Comparison of ENCODE assay signal across 12 mouse cellular contexts in genomic region chr16:30521147-30521546, GRCm38 (mm10). TPM values are rescaled to one million over a fixed set of nuclear protein-coding genes. Genes with fewer than 3 reads are reported as not detected.
DNase-seq lines count a peak whose midpoint lies in the region; ATAC-seq and TF ChIP-seq lines count a peak whose summit lies in the region.
"Had no signal": no experiment of that assay in that cellular context is flagged by ENCODE, and none has a peak within 500 bp of the region (broad histone marks: within the 10 kb centered on the region; RNA-seq: fewer than 3 reads in every experiment).

No protein-coding gene starts in this region.

- TF ChIP-seq POLR2A in heart, adult 2 months (IDR thresholded peaks at IDR 0.05; ENCODE audit: insufficient read depth, low read depth, low read length), result no peak
- no peak for TF ChIP-seq POLR2A in cortical plate, adult 2 months (IDR thresholded peaks at IDR 0.05; ENCODE audit: extremely low read depth, insufficient read depth, low read length)

- 64% methylated on average over 3 of the region's 3 CpGs for WGBS in heart, adult 2 months
- WGBS in lung, postnatal 0 days, result 68% methylated on average over 3 of the region's 3 CpGs

- no peaks in the 10 kb centered on the region for H3K27me3 ChIP-seq in heart, adult 2 months (ENCODE audit: control insufficient read depth, insufficient read depth, low read length)
- H3K27me3 ChIP-seq in lung, postnatal 0 days (replicated peaks; ENCODE audit: insufficient read depth, low read length), result no peaks in the 10 kb centered on the region
- H3K27me3 ChIP-seq in E14TG2a.4 (ENCODE audit: insufficient read depth, low read length), result no peaks in the 10 kb centered on the region

- H3K9me3 ChIP-seq in lung, postnatal 0 days (ENCODE audit: low read length), result no peaks in the 10 kb centered on the region
- no peaks in the 10 kb centered on the region for H3K9me3 ChIP-seq in E14TG2a.4 (ENCODE audit: low read length)
- H3K9me3 ChIP-seq: limb, embryonic 12.5 days had no signal

- no peak overlapping the region for H3K27ac ChIP-seq in heart, adult 2 months
- H3K27ac ChIP-seq in lung, postnatal 0 days (ENCODE audit: low read length), result no peak overlapping the region
- no peak overlapping the region for H3K27ac ChIP-seq in cortical plate, adult 2 months (ENCODE audit: insufficient read depth, low read length)
- H3K27ac ChIP-seq: limb, embryonic 12.5 days; macrophage had no signal

- no peak overlapping the region for H3K9ac ChIP-seq in heart, adult 2 months (ENCODE audit: low read depth, low read length)
- no peak overlapping the region for H3K9ac ChIP-seq in lung, postnatal 0 days (replicated peaks; ENCODE audit: low read depth)
- H3K9ac ChIP-seq: limb, embryonic 12.5 days had no signal

- no peak for ATAC-seq in lung, postnatal 0 days

- peaks cover 6% of the 10 kb centered on the region for H3K4me1 ChIP-seq in heart, adult 2 months (ENCODE audit: control insufficient read depth, insufficient read depth, low read length)
- H3K4me1 ChIP-seq in lung, postnatal 0 days (ENCODE audit: insufficient read depth, low read depth, low read length), result peaks cover 7% of the 10 kb centered on the region; the same call in 1 of the 2 replicates
- H3K4me1 ChIP-seq in E14TG2a.4 (replicated peaks; ENCODE audit: low read depth, low read length), result peaks cover 35% of the 10 kb centered on the region
- no peaks in the 10 kb centered on the region for H3K4me1 ChIP-seq in cortical plate, adult 2 months (ENCODE audit: control insufficient read depth, insufficient read depth, low read length)
- H3K4me1 ChIP-seq: limb, embryonic 12.5 days had no signal

- H3K4me3 ChIP-seq in heart, adult 2 months, result no peak overlapping the region
- H3K4me3 ChIP-seq in lung, postnatal 0 days (ENCODE audit: low read depth, low read length), result no peak overlapping the region
- no peak overlapping the region for H3K4me3 ChIP-seq in E14TG2a.4 (replicated peaks; ENCODE audit: low read length)
- H3K4me3 ChIP-seq in cortical plate, adult 2 months (ENCODE audit: insufficient read depth, low read length), result no peak overlapping the region
- H3K4me3 ChIP-seq: limb, embryonic 12.5 days had no signal

- intact Hi-C loops in heart, adult 2 months (cut with DNase I), result no loop called here
- intact Hi-C loops in heart, postnatal 36 days (cut with DNase I), result no loop called here

- TF ChIP-seq EP300 in heart, adult 2 months (IDR thresholded peaks at IDR 0.05; ENCODE audit: insufficient read depth, low read depth, low read length), result no peak
- TF ChIP-seq EP300 in lung, postnatal 0 days (IDR thresholded peaks at IDR 0.05), result no peak

- no peaks in the 10 kb centered on the region for H3K79me2 ChIP-seq in heart, adult 2 months (replicated peaks; ENCODE audit: control insufficient read depth, insufficient read depth, low read length)

- no peak overlapping the region for H3K4me2 ChIP-seq in lung, postnatal 0 days (replicated peaks; ENCODE audit: low read depth, low read length)

- no peaks in the 10 kb centered on the region for H3K36me3 ChIP-seq in heart, adult 2 months (ENCODE audit: control insufficient read depth, insufficient read depth, low read length)
- no peaks in the 10 kb centered on the region for H3K36me3 ChIP-seq in lung, postnatal 0 days (ENCODE audit: insufficient read depth, low read length)
- H3K36me3 ChIP-seq in E14TG2a.4 (ENCODE audit: insufficient read depth, low read length), result no peaks in the 10 kb centered on the region

- peak; percentile 17; the same call in 1 of the 2 replicates for TF ChIP-seq CTCF in heart, adult 2 months (IDR thresholded peaks at IDR 0.05)
- TF ChIP-seq CTCF in lung, postnatal 0 days (IDR thresholded peaks at IDR 0.05), result peak; percentile 51
- peak; percentile 50 for TF ChIP-seq CTCF in E14TG2a.4 (conservative IDR thresholded peaks at IDR 0.05; ENCODE audit: low read length)
- TF ChIP-seq CTCF in cortical plate, adult 2 months (IDR thresholded peaks at IDR 0.05; ENCODE audit: extremely low read depth, insufficient read depth, low read length), result 0 out of 2 replicates have a peak, but pooled peaks have one; percentile 9

- DNase-seq in heart, adult 2 months, result no peak
- DNase-seq in heart, postnatal 36 days, result no peak
- DNase-seq in lung, postnatal 0 days (ENCODE audit: low spot score), result no peak
- no peak for DNase-seq in lung, postnatal 14 days
- DNase-seq in gastrocnemius, postnatal 10 days, result no peak
- no peak for DNase-seq in gastrocnemius, postnatal 4 days (ENCODE audit: low spot score in 2 of 2)
- DNase-seq: adrenal gland, adult 8-10 months had no signal

RNA-seq across cellular contexts. Expression of gene Tmem44, which starts 29.5 kb away (rescaled TPM):
- total RNA-seq in heart, adult 2 months (2021), result 1 to 10 TPM; 4.4 to 5.8 TPM
- polyA plus RNA-seq in heart, adult 2 months (2012; rRNA removed), result 9.8 and 12.0 TPM in 2 replicates
- total RNA-seq in heart, postnatal 36 days (2021), result 1 to 10 TPM; 5.1 to 8.5 TPM
- polyA plus RNA-seq in lung, postnatal 0 days (2015; fragmentation: Nextera tagmentation; extraction: Ambion mirVana), result 17.9 and 21.0 TPM in 2 replicates
- 92.0 and 101 TPM in 2 replicates for polyA plus RNA-seq in cortical plate, adult 2 months (2012; rRNA removed)
- 1 to 10 TPM; 5.3 to 8.7 TPM for total RNA-seq in gastrocnemius, postnatal 10 days (2021)
- total RNA-seq in gastrocnemius, postnatal 4 days (2021), result 10 to 100 TPM in 1 of 2 experiments, 1 to 10 TPM in 1; 9.7 to 11.2 TPM
- total RNA-seq: monocyte, adult 5-6 weeks had no signal
- polyA plus RNA-seq: macrophage had no signal
